Mouse (Mus musculus): ENCODE results near the gene Ggn. TPM values are rescaled to one million over a fixed set of nuclear protein-coding genes. Genes with fewer than 3 reads are reported as not detected.
"Not testable (repeated sequence)": the region's sequence is repeated elsewhere in the genome, so short reads cannot be mapped to it uniquely, and the experiment has no call there.

Ggn gene
- total and polyA plus RNA-seq, 3 experiments: 0.21 to 0.22 TPM; not detected in 1

DNA sequence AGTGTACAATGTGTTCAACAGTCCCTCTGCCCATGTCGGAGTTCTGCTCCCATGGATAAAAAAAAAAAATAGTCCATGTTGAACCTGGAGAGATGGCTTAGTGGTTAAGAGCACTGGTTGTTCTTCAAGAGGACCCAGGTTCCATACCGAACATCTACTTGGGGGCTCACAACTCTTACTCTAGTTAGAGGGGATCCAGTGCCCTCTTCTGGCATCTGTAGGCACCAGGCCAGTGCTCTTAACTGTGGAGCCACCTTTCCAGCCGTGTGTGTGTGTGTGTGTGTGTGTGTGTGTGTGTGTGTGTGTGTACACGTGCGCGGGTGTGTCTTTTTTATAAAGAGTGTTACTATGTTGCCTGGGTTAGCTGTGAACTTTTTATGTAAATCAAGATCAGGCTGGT lies 32.6 kb downstream of the Ggn start:
- no peak for TF ChIP-seq GATA1 (IDR thresholded peaks at IDR 0.05; ENCODE audit: borderline replicate concordance, low read length)
- Histone ChIP-seq H3K4me3 (ENCODE audit: low read depth, low read length) (no peak overlapping the region), H3K27me3 (ENCODE audit: insufficient read depth, low read length) (peaks cover 13% of the 10 kb centered on the region; the same call in 1 of the 2 replicates), H3K9me3 (replicated peaks) (no peaks in the 10 kb centered on the region), H3K4me1 (ENCODE audit: insufficient read depth, low read depth, low read length) (no peaks in the 10 kb centered on the region), H3K36me3 (replicated peaks) (no peaks in the 10 kb centered on the region)
- ATAC-seq (ENCODE audit: extremely low read depth, insufficient number of reproducible peaks, low FRiP score, poor library complexity, severe bottlenecking) (no peak), DNase-seq (ENCODE audit: low spot score) (no peak)

DNA sequence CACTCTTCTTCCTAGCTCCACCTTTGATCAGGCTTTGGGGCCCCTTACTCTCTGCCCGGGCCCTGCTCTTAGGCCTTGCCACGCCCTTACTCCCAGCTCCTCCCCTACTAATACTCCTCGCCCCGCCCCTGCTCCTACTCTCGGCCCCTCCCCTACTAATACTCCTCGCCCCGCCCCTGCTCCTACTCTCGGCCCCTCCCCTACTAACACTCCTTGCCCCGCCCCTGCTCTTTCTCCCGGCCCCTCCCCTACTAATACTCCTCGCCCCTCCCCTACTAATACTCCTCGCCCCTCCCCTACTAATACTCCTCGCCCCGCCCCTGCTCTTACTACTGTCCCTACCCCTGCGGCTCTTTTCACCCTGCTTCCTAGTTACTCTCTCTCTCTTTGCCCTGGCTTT lies 41.0 kb downstream of the Ggn start:
- H3K9me3 ChIP-seq (replicated peaks): peaks cover 15% of the 10 kb centered on the region
- not testable (repeated sequence) for DNase-seq (ENCODE audit: low spot score); H3K27me3 ChIP-seq (ENCODE audit: insufficient read depth, low read length); H3K36me3 ChIP-seq (replicated peaks)
- H3K4me3 ChIP-seq (ENCODE audit: low read depth, low read length): peak overlapping the region; percentile 71
- peak; percentile 62 for ATAC-seq (ENCODE audit: extremely low read depth, insufficient number of reproducible peaks, low FRiP score, poor library complexity, severe bottlenecking)
- peaks cover 17% of the 10 kb centered on the region for H3K4me1 ChIP-seq (ENCODE audit: insufficient read depth, low read depth, low read length)

DNA sequence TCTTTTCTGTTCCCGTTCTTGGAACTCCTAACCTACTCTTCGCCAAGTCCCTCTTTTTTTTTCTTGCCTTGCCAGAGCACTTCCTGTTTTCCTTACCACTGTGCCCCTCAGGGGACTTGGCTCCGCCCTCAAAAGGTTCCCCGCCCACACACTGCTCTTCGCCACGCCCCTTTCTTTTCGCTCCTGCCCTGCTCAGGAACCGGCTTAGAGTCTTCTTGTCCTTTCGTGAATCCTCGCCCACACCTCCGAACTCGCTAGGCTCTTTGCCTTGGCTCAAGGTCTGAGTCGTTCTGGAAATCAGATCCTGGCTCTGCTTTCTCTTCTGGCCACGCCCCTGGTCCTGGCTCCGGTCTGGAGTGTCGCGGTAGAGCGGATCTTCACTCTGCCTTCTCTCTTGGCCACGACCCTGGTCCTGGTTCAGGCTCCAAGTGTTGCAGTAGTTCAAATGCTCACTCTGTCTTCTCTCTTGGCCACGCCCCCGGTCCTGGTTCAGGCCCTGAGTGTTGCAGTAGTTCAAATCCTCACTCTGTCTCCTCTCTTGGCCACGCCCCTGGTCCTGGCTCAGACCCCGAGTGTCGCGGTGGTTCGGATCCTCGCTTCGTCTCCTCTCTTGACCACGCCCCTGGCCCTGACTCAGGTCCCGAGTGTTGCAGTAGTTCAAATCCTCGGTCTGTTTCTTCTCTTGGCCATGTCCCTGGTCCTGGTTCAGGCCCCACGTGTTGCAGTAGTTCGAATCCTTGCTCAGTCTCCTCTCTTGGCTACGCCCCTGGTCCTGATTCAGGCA lies 41.6 kb downstream of the Ggn start:
- ATAC-seq (ENCODE audit: extremely low read depth, insufficient number of reproducible peaks, low FRiP score, poor library complexity, severe bottlenecking): peak; percentile 83
- Histone ChIP-seq H3K4me3 (ENCODE audit: low read depth, low read length) (peak overlapping the region; percentile 71), H3K4me1 (ENCODE audit: insufficient read depth, low read depth, low read length) (peaks cover 17% of the 10 kb centered on the region), H3K9me3 (replicated peaks) (peaks cover 15% of the 10 kb centered on the region), H3K27me3 (ENCODE audit: insufficient read depth, low read length) (peaks cover 3% of the 10 kb centered on the region; the same call in 1 of the 2 replicates), H3K36me3 (replicated peaks) (no peaks in the 10 kb centered on the region)
- DNase-seq (ENCODE audit: low spot score): peak; percentile 76
- no peak for TF ChIP-seq GATA1 (IDR thresholded peaks at IDR 0.05; ENCODE audit: borderline replicate concordance, low read length)
- TF ChIP-seq POLR2AphosphoS5 (IDR thresholded peaks at IDR 0.05; ENCODE audit: insufficient replicate concordance, low read depth, low read length): no peak
- no peak for TF ChIP-seq TAL1 (conservative IDR thresholded peaks at IDR 0.05; ENCODE audit: low read depth, low read length)
- TF ChIP-seq CTCF (IDR thresholded peaks at IDR 0.05; ENCODE audit: low read depth, low read length): no peak
- no peak for TF ChIP-seq GATA2 (IDR thresholded peaks at IDR 0.05; ENCODE audit: borderline replicate concordance, low read depth, low read length)

DNA sequence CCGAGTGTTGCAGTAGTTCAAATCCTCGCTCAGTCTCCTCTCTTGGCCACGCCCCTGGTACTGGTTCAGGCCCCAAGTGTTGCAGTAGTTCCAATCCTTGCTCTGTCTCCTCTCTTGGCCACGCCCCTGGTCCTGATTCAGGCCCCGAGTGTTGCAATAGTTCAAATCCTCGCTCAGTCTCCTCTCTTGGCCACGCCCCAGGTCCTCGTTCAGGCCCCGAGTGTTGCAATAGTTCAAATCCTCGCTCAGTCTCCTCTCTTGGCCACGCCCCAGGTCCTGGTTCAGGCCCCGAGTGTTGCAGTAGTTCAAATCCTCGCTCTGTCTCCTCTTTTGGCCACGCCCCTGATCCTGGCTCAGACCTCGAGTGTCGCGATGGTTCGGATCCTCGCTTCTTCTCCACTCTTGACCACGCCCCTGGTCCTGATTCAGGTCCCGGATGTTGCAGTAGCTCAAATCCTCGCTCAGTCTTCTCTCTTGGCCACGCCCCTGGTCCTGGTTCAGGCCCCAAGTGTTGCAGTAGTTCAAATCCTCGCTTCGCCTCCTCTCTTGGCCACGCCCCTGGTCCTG lies 42.3 kb downstream of the Ggn start:
- ATAC-seq (ENCODE audit: extremely low read depth, insufficient number of reproducible peaks, low FRiP score, poor library complexity, severe bottlenecking) (no peak), DNase-seq (ENCODE audit: low spot score) (no peak)
- H3K9me3 ChIP-seq (replicated peaks): peaks cover 19% of the 10 kb centered on the region
- H3K4me1 ChIP-seq (ENCODE audit: insufficient read depth, low read depth, low read length): peaks cover 17% of the 10 kb centered on the region
- TF ChIP-seq GATA1 (IDR thresholded peaks at IDR 0.05; ENCODE audit: borderline replicate concordance, low read length) (no peak), POLR2AphosphoS5 (IDR thresholded peaks at IDR 0.05; ENCODE audit: insufficient replicate concordance, low read depth, low read length) (no peak), TAL1 (conservative IDR thresholded peaks at IDR 0.05; ENCODE audit: low read depth, low read length) (no peak), GATA2 (IDR thresholded peaks at IDR 0.05; ENCODE audit: borderline replicate concordance, low read depth, low read length) (no peak), CTCF (IDR thresholded peaks at IDR 0.05; ENCODE audit: low read depth, low read length) (no peak)
- no peaks in the 10 kb centered on the region for H3K36me3 ChIP-seq (replicated peaks)
- peak overlapping the region; percentile 71 for H3K4me3 ChIP-seq (ENCODE audit: low read depth, low read length)
- no peaks in the 10 kb centered on the region for H3K27me3 ChIP-seq (ENCODE audit: insufficient read depth, low read length)

DNA sequence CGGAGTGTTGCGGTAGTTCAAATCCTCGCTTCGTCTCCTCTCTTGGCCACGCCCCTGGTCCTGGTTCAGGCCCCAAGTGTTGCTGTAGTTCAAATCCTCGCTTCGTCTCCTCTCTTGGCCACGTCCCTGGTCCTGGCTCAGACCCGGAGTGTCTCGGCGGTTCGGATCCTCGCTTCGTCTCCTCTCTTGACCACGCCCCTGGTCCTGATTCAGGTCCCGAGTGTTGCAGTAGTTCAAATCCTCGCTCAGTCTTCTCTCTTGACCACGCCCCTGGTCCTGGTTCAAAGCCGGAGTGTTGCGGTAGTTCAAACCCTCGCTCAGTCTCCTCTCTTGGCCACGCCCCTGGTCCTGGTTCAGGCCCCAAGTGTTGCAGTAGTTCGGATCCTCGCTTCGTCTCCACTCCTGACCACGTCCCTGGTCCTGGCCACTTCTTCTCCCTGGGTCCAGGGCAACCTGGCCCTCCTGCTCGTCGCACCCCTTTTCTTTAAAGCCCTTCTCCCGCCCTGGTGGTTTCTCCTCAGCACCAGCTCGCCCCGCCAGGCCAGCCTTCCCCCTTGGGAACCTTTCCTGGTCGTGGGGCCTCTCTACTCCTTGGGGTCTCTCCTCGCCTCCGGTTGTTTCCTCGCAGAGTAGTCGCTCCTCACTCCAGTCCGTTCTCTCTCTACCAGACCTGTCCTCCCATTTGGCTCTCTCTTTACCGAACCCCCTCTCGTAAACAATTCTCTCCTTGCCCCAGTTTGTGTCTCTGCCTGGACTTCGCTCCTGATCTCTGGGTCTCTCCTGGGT lies 43.0 kb downstream of the Ggn start:
- not testable (repeated sequence) for H3K36me3 ChIP-seq (replicated peaks); H3K4me3 ChIP-seq (ENCODE audit: low read depth, low read length); DNase-seq (ENCODE audit: low spot score); ATAC-seq (ENCODE audit: extremely low read depth, insufficient number of reproducible peaks, low FRiP score, poor library complexity, severe bottlenecking); H3K27me3 ChIP-seq (ENCODE audit: insufficient read depth, low read length)
- peaks cover 17% of the 10 kb centered on the region for H3K4me1 ChIP-seq (ENCODE audit: insufficient read depth, low read depth, low read length)
- peaks cover 19% of the 10 kb centered on the region for H3K9me3 ChIP-seq (replicated peaks)

DNA sequence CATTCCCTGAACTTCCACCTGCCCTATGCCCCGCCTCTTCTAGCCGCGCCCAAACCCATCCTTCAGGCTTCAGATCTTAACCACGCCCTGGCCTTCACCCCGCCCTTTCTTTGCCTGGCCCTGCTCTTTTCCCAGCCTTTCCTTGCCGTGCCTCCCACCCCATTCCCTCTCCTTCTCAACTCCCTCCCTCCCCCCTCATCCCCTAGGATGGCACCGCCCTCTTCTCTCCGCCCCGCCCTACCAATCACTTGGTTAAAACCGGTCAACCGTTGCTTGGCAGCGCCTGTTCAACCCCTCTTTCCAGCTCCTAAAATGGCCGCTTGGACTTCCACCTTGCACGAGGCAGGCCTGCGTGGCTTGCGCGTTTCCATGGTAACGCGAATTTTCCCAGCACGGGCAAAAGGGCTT lies 43.7 kb downstream of the Ggn start, which contains the start of gene Catsperg1:
Gene Catsperg1 (minus strand): TSS at position 361 of the 408 bp plus-strand sequence.
- TF ChIP-seq GATA1 (IDR thresholded peaks at IDR 0.05; ENCODE audit: borderline replicate concordance, low read length): no peak
- TF ChIP-seq GATA2 (IDR thresholded peaks at IDR 0.05; ENCODE audit: borderline replicate concordance, low read depth, low read length): no peak
- TF ChIP-seq POLR2AphosphoS5 (IDR thresholded peaks at IDR 0.05; ENCODE audit: insufficient replicate concordance, low read depth, low read length): no peak
- no peak for TF ChIP-seq CTCF (IDR thresholded peaks at IDR 0.05; ENCODE audit: low read depth, low read length)
- Histone ChIP-seq H3K27me3 (ENCODE audit: insufficient read depth, low read length) (no peaks in the 10 kb centered on the region), H3K4me1 (ENCODE audit: insufficient read depth, low read depth, low read length) (peaks cover 17% of the 10 kb centered on the region), H3K4me3 (ENCODE audit: low read depth, low read length) (no peak within 1 kb of the TSS), H3K36me3 (replicated peaks) (no peaks in the 10 kb centered on the region), H3K9me3 (replicated peaks) (peaks cover 19% of the 10 kb centered on the region)
- DNase-seq (ENCODE audit: low spot score) (no peak), ATAC-seq (ENCODE audit: extremely low read depth, insufficient number of reproducible peaks, low FRiP score, poor library complexity, severe bottlenecking) (no peak)

All from G1E (cell line).